7 mouse cellular contexts compared by ENCODE assay signal in the genomic region with DNA sequence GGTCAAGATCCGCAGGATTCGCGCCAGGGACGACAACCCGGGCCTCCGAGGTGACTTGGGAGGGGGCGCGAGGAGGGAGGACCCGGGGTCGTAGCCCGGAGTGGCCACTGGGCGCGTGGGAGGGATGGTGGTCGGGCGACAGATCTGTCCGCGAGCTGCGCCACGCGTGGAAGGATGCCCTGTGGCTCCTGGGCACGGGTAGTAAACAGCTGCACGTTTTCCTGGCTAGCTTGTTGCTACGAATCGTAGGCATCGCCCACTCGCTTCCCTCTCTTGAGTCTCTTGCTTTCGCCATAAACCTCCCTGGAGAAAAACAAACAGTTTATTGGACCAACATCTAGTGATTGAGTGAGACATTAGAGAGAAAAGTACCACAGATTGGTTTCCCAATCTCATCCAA. TPM values are rescaled to one million over a fixed set of nuclear protein-coding genes. Genes with fewer than 3 reads are reported as not detected.
DNase-seq lines count a peak whose midpoint lies in the region; ATAC-seq and TF ChIP-seq lines count a peak whose summit lies in the region.

No protein-coding gene starts in this region.

- peak overlapping the region; percentile 49 for H3K27ac ChIP-seq in lung, embryonic 16.5 days (ENCODE audit: low read length)

- DNase-seq in lung, postnatal 14 days: no peak
- DNase-seq in brain, embryonic 14.5 days (ENCODE audit: low read depth): peak; percentile 50
- DNase-seq in lung, postnatal 25 days (ENCODE audit: low spot score): peak; percentile 12
- DNase-seq in thymus, postnatal 14 days: no peak

- no peak for TF ChIP-seq POLR2A in brain, embryonic 14.5 days (IDR thresholded peaks at IDR 0.05; ENCODE audit: borderline replicate concordance, extremely low read depth, insufficient read depth, insufficient read length, poor library complexity, severe bottlenecking)

- peak overlapping the region; percentile 91 for H3K4me3 ChIP-seq in lung, embryonic 16.5 days (ENCODE audit: low read length)

- no peaks in the 10 kb centered on the region for H3K9me3 ChIP-seq in lung, embryonic 16.5 days (ENCODE audit: control insufficient read depth, low read length)

- H3K27me3 ChIP-seq in lung, embryonic 16.5 days (ENCODE audit: control insufficient read depth, insufficient read depth, low read depth, low read length): no peaks in the 10 kb centered on the region

- peak; percentile 11; the same call in 1 of the 2 replicates for ATAC-seq in lung, embryonic 16.5 days (ENCODE audit: low read depth)
- peak; percentile 29 for ATAC-seq in frontal cortex, adult (ENCODE audit: low TSS enrichment)
- ATAC-seq in erythroid progenitor cell, adult 5-6 weeks (replicated peaks; ENCODE audit: low FRiP score, poor library complexity, severe bottlenecking): no peak

- no peaks in the 10 kb centered on the region for H3K36me3 ChIP-seq in lung, embryonic 16.5 days (ENCODE audit: control insufficient read depth, insufficient read depth, low read length)

- peaks cover 3% of the 10 kb centered on the region for H3K4me1 ChIP-seq in lung, embryonic 16.5 days (replicated peaks; ENCODE audit: control insufficient read depth, insufficient read depth, low read length)

- H3K4me2 ChIP-seq in lung, embryonic 16.5 days (ENCODE audit: low read depth, low read length): peak overlapping the region; percentile 85

- 0 out of 2 replicates have a peak, but pooled peaks have one; percentile 2 for TF ChIP-seq CTCF in brain, embryonic 14.5 days (IDR thresholded peaks at IDR 0.05; ENCODE audit: borderline replicate concordance, extremely low read depth, insufficient read depth, insufficient read length)

- H3K9ac ChIP-seq in lung, embryonic 16.5 days (ENCODE audit: low read length): peak overlapping the region; percentile 76

- WGBS in lung, embryonic 16.5 days: 0% methylated on average over 27 of the region's 27 CpGs

RNA-seq across cellular contexts. Expression of gene Rcl1, which starts 0.4 kb away (rescaled TPM):
- polyA plus RNA-seq in lung, embryonic 16.5 days (2015; fragmentation: Nextera tagmentation; extraction: Ambion mirVana): 36.8 and 40.2 TPM in 2 replicates
- polyA plus RNA-seq in brain, embryonic 14.5 days (2012; rRNA removed): 17.6 and 18.0 TPM in 2 replicates
- total RNA-seq in erythroid progenitor cell, adult 5-6 weeks (2015; ENCODE audit: low replicate concordance): 7.6 and 13.8 TPM in 2 replicates
- total RNA-seq in erythroid progenitor cell, adult 5-6 weeks (2017; ENCODE audit: low replicate concordance): 15.1 and 17.5 TPM in 2 replicates

RNA-seq across cellular contexts. Expression of gene Ak3, which starts 53.8 kb away (rescaled TPM):
- polyA plus RNA-seq in lung, embryonic 16.5 days (2015; fragmentation: Nextera tagmentation; extraction: Ambion mirVana): 79.7 and 80.8 TPM in 2 replicates
- 32.7 and 39.0 TPM in 2 replicates for polyA plus RNA-seq in brain, embryonic 14.5 days (2012; rRNA removed)
- total RNA-seq in erythroid progenitor cell, adult 5-6 weeks (2015; ENCODE audit: low replicate concordance): 13.0 and 19.5 TPM in 2 replicates
- total RNA-seq in erythroid progenitor cell, adult 5-6 weeks (2017; ENCODE audit: low replicate concordance): 10.4 and 10.8 TPM in 2 replicates

Comparison
In these comparisons a context has a peak if more than half of its experiments do, and no peak if none do; other contexts are left out.
1. DNase-seq: peak in brain, embryonic 14.5 days (single experiment) and lung, postnatal 25 days (single experiment); none in lung, postnatal 14 days (single experiment) and thymus, postnatal 14 days (single experiment).